Mouse (Mus musculus): ENCODE data around the gene Klhl22.

The Klhl22 gene

GRCm38 (mm10) chr16:17833681-17834399, 74.4 kb downstream of the Klhl22 start:
- no peak for DNase-seq (ENCODE audit: low read depth, low spot score)

GRCm38 (mm10) chr16:17834543-17834942, 75.1 kb downstream of the Klhl22 start:
- DNase-seq (ENCODE audit: low read depth, low spot score), result no peak

- DNase-seq (ENCODE audit: low read depth, low spot score), result no peak
These were observed 76.1 kb downstream of the Klhl22 start for GRCm38 (mm10) chr16:17835481-17835880.

- no peak for DNase-seq (ENCODE audit: low read depth, low spot score)
These were observed 78.6 kb downstream of the Klhl22 start, which contains the start of gene Car15 for GRCm38 (mm10) chr16:17838051-17838450. Gene Car15, minus strand, starts transcription at chr16:17838364.

GRCm38 (mm10) chr16:17839976-17840375, 80.6 kb downstream of the Klhl22 start:
- DNase-seq (ENCODE audit: low read depth, low spot score), result no peak

GRCm38 (mm10) chr16:17842437-17842836, 83.0 kb downstream of the Klhl22 start:
- DNase-seq (ENCODE audit: low read depth, low spot score), result no peak
